Mouse (Mus musculus) MEL (cell line): ENCODE measurements around the gene Mmp15. TPM values are rescaled to one million over a fixed set of nuclear protein-coding genes. Genes with fewer than 3 reads are reported as not detected.

Experiments used
- DNase-seq: peaks from one replicate; pipeline ENCODE4 v3.0.0; 2011; ENCODE audit warnings: low read depth, low spot score
- H3K27ac ChIP-seq: 2 replicates; pipeline ENCODE4 v1.5.1; 2012; ENCODE audit warnings: low read depth, mild to moderate bottlenecking, control low read depth, low read length, moderate library complexity; ENCODE audit not compliant: control insufficient read depth
- H3K27me3 ChIP-seq, 2 experiments: fragments of 150-350 bp in 1 of 2; sonication (generic) in 1 of 2; 2 replicates each; pipeline ENCODE4 v1.6.1; 2012; ENCODE audit warnings: low read length in 2 of 2, mild to moderate bottlenecking in 2 of 2, improper control_type of control experiment in 1 of 2, moderate library complexity in 1 of 2; ENCODE audit not compliant: insufficient read depth in 2 of 2, control insufficient read depth in 1 of 2
- H3K36me3 ChIP-seq, 2 experiments: 2 replicates each; pipeline ENCODE4 v1.6.1; 2012 to 2014; ENCODE audit warnings: low read length in 2 of 2, improper control_type of control experiment in 1 of 2, inconsistent platforms in 1 of 2, mild to moderate bottlenecking in 1 of 2; ENCODE audit not compliant: insufficient read depth in 2 of 2, control insufficient read depth in 1 of 2
- H3K4me1 ChIP-seq, 2 experiments: fragments of 150-350 bp in 1 of 2; sonication (generic) in 1 of 2; 2 replicates each; pipeline ENCODE4 v1.6.1; 2012; ENCODE audit warnings: low read length in 2 of 2, improper control_type of control experiment in 1 of 2, mild to moderate bottlenecking in 1 of 2; ENCODE audit not compliant: insufficient read depth in 2 of 2, control insufficient read depth in 1 of 2
- H3K4me3 ChIP-seq, 2 experiments: fragments of 150-350 bp in 1 of 2; sonication (generic) in 1 of 2; 2 replicates each; pipeline ENCODE4 v1.5.1; 2012; ENCODE audit warnings: low read depth in 2 of 2, low read length in 2 of 2, mild to moderate bottlenecking in 2 of 2, moderate library complexity in 2 of 2, control low read depth in 1 of 2, improper control_type of control experiment in 1 of 2; ENCODE audit not compliant: control insufficient read depth in 1 of 2, insufficient read depth in 1 of 2
- H3K79me2 ChIP-seq: 2 replicates; pipeline ENCODE4 v1.6.1; 2012; ENCODE audit warnings: mild to moderate bottlenecking, low read length, moderate library complexity; ENCODE audit not compliant: control insufficient read depth, poor library complexity, insufficient read depth
- H3K9ac ChIP-seq: 2 replicates; pipeline ENCODE4 v1.6.1; 2012; ENCODE audit warnings: low read depth, mild to moderate bottlenecking, control low read depth, low read length, moderate library complexity; ENCODE audit not compliant: control insufficient read depth, poor library complexity, severe bottlenecking
- H3K9me3 ChIP-seq: fragments of 150-350 bp; sonication (generic); replicated peaks from 2 replicates; pipeline ENCODE4 v1.6.1; 2012; ENCODE audit warnings: mild to moderate bottlenecking, low read length, improper control_type of control experiment, moderate library complexity; ENCODE audit not compliant: insufficient read depth
- CHD1 ChIP-seq: IDR thresholded peaks from 2 replicates; pipeline ENCODE4 v1.6.1; 2012; ENCODE audit warnings: low read depth, mild to moderate bottlenecking, inconsistent platforms, low read length, improper control_type of control experiment
- CTCF ChIP-seq, 3 experiments: IDR thresholded peaks in 2 of 3; conservative IDR thresholded peaks in 1 of 3; 2 replicates each; pipeline ENCODE4 v1.5.1; 2011 to 2012; ENCODE audit warnings: low read length in 3 of 3, low read depth in 2 of 3, mild to moderate bottlenecking in 2 of 3, improper control_type of control experiment in 1 of 3, inconsistent platforms in 1 of 3, mixed read lengths in 1 of 3, moderate library complexity in 1 of 3; ENCODE audit not compliant: control insufficient read depth in 1 of 3, insufficient read depth in 1 of 3, poor library complexity in 1 of 3, severe bottlenecking in 1 of 3
- E2F4 ChIP-seq: IDR thresholded peaks from 2 replicates; pipeline ENCODE4 v1.6.1; 2011; ENCODE audit warnings: low read depth, low read length, improper control_type of control experiment, borderline replicate concordance
- ELF1 ChIP-seq: IDR thresholded peaks from 2 replicates; pipeline ENCODE4 v1.6.1; 2014; ENCODE audit warnings: low read depth, mild to moderate bottlenecking, inconsistent platforms, low read length, improper control_type of control experiment, moderate library complexity
- EP300 ChIP-seq, 2 experiments: IDR thresholded peaks; 2 replicates each; pipeline ENCODE4 v1.6.1; 2011; ENCODE audit warnings: improper control_type of control experiment in 2 of 2, low read length in 2 of 2, low read depth in 1 of 2, mild to moderate bottlenecking in 1 of 2
- ETS1 ChIP-seq: IDR thresholded peaks from 2 replicates; pipeline ENCODE4 v1.6.1; 2012; ENCODE audit warnings: low read depth, mild to moderate bottlenecking, inconsistent platforms, low read length, improper control_type of control experiment, moderate library complexity
- GATA1 ChIP-seq: IDR thresholded peaks from 2 replicates; pipeline ENCODE4 v1.6.1; 2011; ENCODE audit warnings: low read depth, low read length, improper control_type of control experiment
- HCFC1 ChIP-seq: IDR thresholded peaks from 2 replicates; pipeline ENCODE4 v1.6.1; 2012; ENCODE audit warnings: low read depth, mild to moderate bottlenecking, inconsistent platforms, low read length, improper control_type of control experiment, moderate library complexity
- JUND ChIP-seq: IDR thresholded peaks from 2 replicates; pipeline ENCODE4 v1.6.1; 2011; ENCODE audit warnings: low read depth, mild to moderate bottlenecking, improper control_type of control experiment, low read length
- MAFK ChIP-seq: IDR thresholded peaks from 2 replicates; pipeline ENCODE4 v1.6.1; 2011; ENCODE audit warnings: low read depth, mild to moderate bottlenecking, low read length, improper control_type of control experiment, borderline replicate concordance
- MAZ ChIP-seq: IDR thresholded peaks from 2 replicates; pipeline ENCODE4 v1.6.1; 2012; ENCODE audit warnings: low read depth, mild to moderate bottlenecking, inconsistent platforms, low read length, improper control_type of control experiment
- MEF2A ChIP-seq: IDR thresholded peaks from 2 replicates; pipeline ENCODE4 v1.6.1; 2014; ENCODE audit warnings: low read depth, mild to moderate bottlenecking, inconsistent platforms, low read length, improper control_type of control experiment; ENCODE audit not compliant: poor library complexity, insufficient replicate concordance, severe bottlenecking; ENCODE audit errors: extremely low read depth
- MXI1 ChIP-seq: IDR thresholded peaks from 2 replicates; pipeline ENCODE4 v1.6.1; 2011; ENCODE audit warnings: mild to moderate bottlenecking, low read depth, low read length, improper control_type of control experiment
- NELFE ChIP-seq: IDR thresholded peaks from 2 replicates; pipeline ENCODE4 v1.6.1; 2011; ENCODE audit warnings: low read depth, low read length, improper control_type of control experiment
- POLR2A ChIP-seq, 2 experiments: IDR thresholded peaks; 2 replicates each; pipeline ENCODE4 v1.6.1; 2011 to 2012; ENCODE audit warnings: low read length in 2 of 2, mild to moderate bottlenecking in 2 of 2, control low read depth in 1 of 2, improper control_type of control experiment in 1 of 2, low read depth in 1 of 2, moderate library complexity in 1 of 2; ENCODE audit not compliant: control insufficient read depth in 1 of 2, insufficient read depth in 1 of 2, poor library complexity in 1 of 2
- POLR2AphosphoS2 ChIP-seq: IDR thresholded peaks from 2 replicates; pipeline ENCODE4 v1.6.1; 2011; ENCODE audit warnings: low read length, improper control_type of control experiment
- POLR2AphosphoS5 ChIP-seq: IDR thresholded peaks from 2 replicates; pipeline ENCODE4 v1.6.1; 2012; ENCODE audit warnings: low read depth, borderline replicate concordance, mild to moderate bottlenecking, inconsistent platforms, low read length, moderate library complexity, mixed read lengths
- RAD21 ChIP-seq: IDR thresholded peaks from 2 replicates; pipeline ENCODE4 v1.6.1; 2011; ENCODE audit warnings: mild to moderate bottlenecking, low read depth, low read length, improper control_type of control experiment
- RCOR1 ChIP-seq: IDR thresholded peaks from 2 replicates; pipeline ENCODE4 v1.6.1; 2012; ENCODE audit warnings: low read depth, mild to moderate bottlenecking, inconsistent platforms, low read length, improper control_type of control experiment
- SMC3 ChIP-seq: IDR thresholded peaks from 2 replicates; pipeline ENCODE4 v1.6.1; 2011; ENCODE audit warnings: low read depth, low read length, improper control_type of control experiment
- TAL1 ChIP-seq: IDR thresholded peaks from 2 replicates; pipeline ENCODE4 v1.6.1; 2012; ENCODE audit warnings: mild to moderate bottlenecking, inconsistent platforms, low read length, moderate library complexity, mixed read lengths
- TCF12 ChIP-seq: IDR thresholded peaks from 2 replicates; pipeline ENCODE4 v1.6.1; 2014; ENCODE audit warnings: low read depth, mild to moderate bottlenecking, inconsistent platforms, low read length, improper control_type of control experiment, moderate library complexity
- UBTF ChIP-seq: IDR thresholded peaks from 2 replicates; pipeline ENCODE4 v1.6.1; 2012; ENCODE audit warnings: low read depth, mild to moderate bottlenecking, inconsistent platforms, low read length, improper control_type of control experiment, moderate library complexity, borderline replicate concordance; ENCODE audit not compliant: insufficient read depth
- USF1 ChIP-seq: IDR thresholded peaks from 2 replicates; pipeline ENCODE4 v1.6.1; 2014; ENCODE audit warnings: low read depth, mild to moderate bottlenecking, inconsistent platforms, low read length, improper control_type of control experiment, moderate library complexity
- USF2 ChIP-seq, 2 experiments: IDR thresholded peaks; 2 replicates each; pipeline ENCODE4 v1.6.1; 2011 to 2012; ENCODE audit warnings: improper control_type of control experiment in 2 of 2, low read length in 2 of 2, borderline replicate concordance in 1 of 2, inconsistent platforms in 1 of 2, low read depth in 1 of 2, mild to moderate bottlenecking in 1 of 2; ENCODE audit not compliant: insufficient read depth in 1 of 2
- ZC3H11A ChIP-seq: IDR thresholded peaks from 2 replicates; pipeline ENCODE4 v1.6.1; 2012; ENCODE audit warnings: low read depth, mild to moderate bottlenecking, inconsistent platforms, low read length, improper control_type of control experiment
- ZKSCAN1 ChIP-seq: IDR thresholded peaks from 2 replicates; pipeline ENCODE4 v1.6.1; 2012; ENCODE audit warnings: low read depth, mild to moderate bottlenecking, inconsistent platforms, low read length, improper control_type of control experiment, moderate library complexity
- ZNF384 ChIP-seq: IDR thresholded peaks from 2 replicates; pipeline ENCODE4 v1.6.1; 2012; ENCODE audit warnings: low read depth, mild to moderate bottlenecking, inconsistent platforms, low read length, improper control_type of control experiment
- polyA plus RNA-seq, 2 experiments: library from polyadenylated mRNA; stranded (reverse) in 1 of 2; unstranded in 1 of 2; fragments of >175 nt in 1 of 2; fragments of >200 nt in 1 of 2; gene quantifications; 2 replicates each; pipeline versions ENCODE4 v1.2.1 to v1.2.4; 2012; ENCODE audit warnings: low replicate concordance in 2 of 2, low read depth in 1 of 2; ENCODE audit not compliant: insufficient read length in 2 of 2, insufficient read depth in 1 of 2, missing spikeins in 1 of 2
- total RNA-seq: library from RNA; depleted of rRNA; stranded (reverse); fragments of 300-350 nt; gene quantifications from 2 replicates; pipeline ENCODE4 v1.2.3, GENCODE M21; 2012

Mmp15 gene
- total and polyA plus RNA-seq, 3 experiments, result 0.01 TPM; not detected in 2

DNA sequence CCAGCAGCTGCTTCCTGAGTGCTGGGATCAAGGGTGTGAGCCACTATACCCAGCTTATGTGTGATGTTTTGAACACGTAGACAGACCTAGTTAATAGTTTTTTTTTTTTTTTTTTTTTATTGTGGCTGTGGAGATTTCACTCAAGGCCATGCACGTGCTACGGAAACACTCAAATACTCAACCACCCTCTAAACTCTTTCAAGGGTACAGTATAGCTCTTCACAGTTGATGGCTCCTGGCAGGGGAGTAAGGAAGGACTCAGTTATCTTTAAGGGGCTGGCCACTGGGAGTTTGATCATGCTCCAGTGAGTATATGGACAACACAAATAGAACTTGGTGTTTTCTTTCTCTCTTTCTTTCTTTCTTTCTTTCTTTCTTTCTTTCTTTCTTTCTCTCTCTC, 32.4 kb downstream of the Mmp15 start:
- Histone ChIP-seq H3K36me3 (no peaks in the 10 kb centered on the region), H3K4me1 (no peaks in the 10 kb centered on the region), H3K9ac (no peak overlapping the region), H3K4me3 (no peak overlapping the region), H3K9me3 (no peaks in the 10 kb centered on the region), H3K27ac (no peak overlapping the region), H3K27me3 (peaks cover 3% of the 10 kb centered on the region in 2 experiments; a peak in 3 of 4 replicates), H3K79me2 (no peaks in the 10 kb centered on the region)
- DNase-seq, result no peak
- TF ChIP-seq POLR2AphosphoS2, result no peak
- TF ChIP-seq ZNF384, result no peak
- no peak for TF ChIP-seq TAL1
- TF ChIP-seq RCOR1, result no peak
- TF ChIP-seq HCFC1, result no peak
- TF ChIP-seq E2F4, result no peak
- TF ChIP-seq ELF1, result no peak
- TF ChIP-seq UBTF, result no peak
- TF ChIP-seq USF1, result no peak
- no peak for TF ChIP-seq NELFE
- no peak for TF ChIP-seq GATA1
- TF ChIP-seq SMC3, result no peak
- TF ChIP-seq RAD21, result no peak
- TF ChIP-seq POLR2A (IDR thresholded peaks at IDR 0.05; ENCODE audit: control insufficient read depth in 1 of 2, insufficient read depth in 1 of 2, low read depth in 1 of 2, low read length in 2 of 2, poor library complexity in 1 of 2), result no peak
- no peak for TF ChIP-seq CHD1
- TF ChIP-seq MEF2A, result no peak
- no peak for TF ChIP-seq CTCF (IDR thresholded peaks at IDR 0.05 in 2 of 3, conservative IDR thresholded peaks at IDR 0.05 in 1 of 3; ENCODE audit: control insufficient read depth in 1 of 3, insufficient read depth in 1 of 3, low read depth in 2 of 3, low read length in 3 of 3, poor library complexity in 1 of 3, severe bottlenecking in 1 of 3)

DNA sequence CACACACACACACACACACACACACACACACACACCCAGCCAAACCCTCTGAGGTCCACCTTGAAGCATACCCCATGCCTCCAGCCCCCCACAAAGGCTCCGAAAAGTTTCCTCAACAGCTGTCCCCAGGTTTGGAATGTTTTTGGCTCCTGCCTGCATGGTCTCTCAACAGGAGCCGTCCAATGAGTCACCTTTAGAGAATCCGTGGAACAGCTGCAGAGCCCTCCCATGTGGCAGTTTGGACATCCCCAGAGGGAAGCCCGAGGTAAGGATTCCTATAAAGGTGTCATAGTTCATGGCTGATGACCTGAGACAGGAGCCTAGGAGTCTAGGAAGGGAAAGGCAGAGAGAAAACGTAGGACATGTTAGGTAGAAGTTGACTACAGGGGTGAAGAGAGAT, 34.0 kb downstream of the Mmp15 start:
- no peaks in the 10 kb centered on the region for H3K36me3 ChIP-seq

More for the DNA sequence above, 34.0 kb downstream of the Mmp15 start:
- Histone ChIP-seq H3K4me3 (no peak overlapping the region), H3K4me1 (no peaks in the 10 kb centered on the region), H3K9me3 (no peaks in the 10 kb centered on the region), H3K79me2 (no peaks in the 10 kb centered on the region), H3K27ac (no peak overlapping the region), H3K9ac (no peak overlapping the region), H3K27me3 (peaks cover 7 to 8% of the 10 kb centered on the region in 2 experiments)
- TF ChIP-seq ZKSCAN1 (no peak), ZC3H11A (no peak), POLR2AphosphoS5 (no peak), USF1 (no peak), USF2 (IDR thresholded peaks at IDR 0.05; ENCODE audit: borderline replicate concordance in 1 of 2, insufficient read depth in 1 of 2, low read depth in 1 of 2, low read length in 2 of 2) (no peak), GATA1 (no peak), MAZ (no peak), MXI1 (no peak), NELFE (no peak), MAFK (no peak), JUND (no peak), EP300 (IDR thresholded peaks at IDR 0.05; ENCODE audit: low read depth in 1 of 2, low read length in 2 of 2) (no peak), POLR2A (IDR thresholded peaks at IDR 0.05; ENCODE audit: control insufficient read depth in 1 of 2, insufficient read depth in 1 of 2, low read depth in 1 of 2, low read length in 2 of 2, poor library complexity in 1 of 2) (no peak), E2F4 (no peak), TCF12 (no peak), ZNF384 (no peak), ETS1 (no peak)
- DNase-seq, result no peak
